Mouse (Mus musculus): ENCODE results near the gene Ano3.

GRCm38 (mm10) chr2:110979610-110980009 lies 28.9 kb upstream of the Ano3 start:
- no peak for TF ChIP-seq CTCF (IDR thresholded peaks at IDR 0.05; ENCODE audit: control insufficient read depth, insufficient read depth, low read length)
- no peak for TF ChIP-seq POLR2A (IDR thresholded peaks at IDR 0.05; ENCODE audit: borderline replicate concordance, control insufficient read depth, low read depth, low read length)

Measured in bone marrow, adult 2 months (tissue).